Mouse (Mus musculus) activated CD4-positive, CD25-positive, alpha-beta regulatory T cell, adult 4 months (primary cell): ENCODE results near the gene Olfr473. TPM values are rescaled to one million over a fixed set of nuclear protein-coding genes. Genes with fewer than 3 reads are reported as not detected.
"Not testable (repeated sequence)": the region's sequence is repeated elsewhere in the genome, so short reads cannot be mapped to it uniquely, and the experiment has no call there.

Experiments used
- ATAC-seq: one replicate; pipeline ENCODE4 v1.8.0; 2017
- polyA plus RNA-seq, 2 experiments: library from polyadenylated mRNA; unstranded; fragments of 100-300 nt; shearing (Covaris generic); gene quantifications; one replicate each; pipeline ENCODE4 v1.2.1; 2017

Olfr473 gene
- not detected for polyA plus RNA-seq

DNA sequence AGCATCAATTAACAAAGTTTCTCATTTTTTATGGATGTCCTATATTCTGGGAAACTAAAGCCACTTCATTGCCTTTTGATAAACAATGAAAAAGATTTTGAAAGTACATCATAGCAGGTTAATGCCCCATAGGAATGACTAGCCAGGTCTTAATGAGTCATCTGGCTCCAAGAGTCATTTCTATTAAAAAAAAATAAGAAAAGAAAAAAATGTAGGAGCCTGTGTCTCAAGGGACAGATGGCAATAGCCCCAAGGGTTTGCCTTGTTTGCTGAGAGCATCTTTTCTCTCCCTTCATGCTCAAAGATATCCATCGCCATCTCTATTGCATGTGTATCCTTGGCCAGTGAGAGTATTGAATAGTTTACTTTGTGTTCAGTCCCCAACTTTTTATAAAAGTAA lies at the start of gene Olfr473:
Gene Olfr473, plus strand, starts transcription at position 301 of the 400 bp plus-strand sequence.
- no peak for ATAC-seq

GRCm38 (mm10) chr7:107897602-107898001 lies 32.6 kb upstream of the Olfr473 start, which contains the start of gene Olfr472:
TSS of gene Olfr472 (plus strand) at chr7:107897902.
- ATAC-seq = no peak

DNA sequence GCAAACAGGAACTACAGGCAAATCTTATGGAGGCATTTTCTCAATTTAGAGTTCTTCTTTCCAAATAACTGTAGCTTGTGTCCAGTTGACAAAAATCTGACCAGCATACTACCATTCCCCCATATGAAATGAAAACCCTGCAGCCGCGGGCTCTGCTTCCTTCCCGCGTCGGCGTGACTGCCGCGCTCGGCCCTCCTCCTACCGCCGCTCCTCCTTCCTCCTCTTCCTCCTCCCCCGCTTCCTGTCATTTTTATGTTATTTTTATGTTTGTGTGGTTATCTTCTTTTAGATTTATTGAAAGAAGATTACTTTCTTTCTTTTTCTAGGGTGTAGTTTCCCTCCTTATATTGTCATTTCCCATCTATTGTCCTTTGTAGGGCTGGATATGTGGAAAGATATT lies 22.3 kb downstream of the Olfr473 start:
- not testable (repeated sequence) for ATAC-seq

- no peak for ATAC-seq
Observed at GRCm38 (mm10) chr7:107954343-107954742, 24.1 kb downstream of the Olfr473 start, which contains the start of gene Olfr474. TSS of gene Olfr474 (plus strand) at chr7:107954643.

- no peak for ATAC-seq
Observed at GRCm38 (mm10) chr7:107964503-107964902, 34.3 kb downstream of the Olfr473 start, which contains the start of gene Olfr476. TSS of gene Olfr476 (plus strand) at chr7:107964803.

Other genes starting within 250 kb of the Olfr473 start
- not detected for gene Cyb5r2, start 172.4 kb upstream of the Olfr473 start, polyA plus RNA-seq
- gene Ovch2, start 129.2 kb upstream of the Olfr473 start, polyA plus RNA-seq = not detected
- not detected for gene Olfr467, start 118.2 kb upstream of the Olfr473 start, polyA plus RNA-seq
- not detected for gene Olfr469, start 104.9 kb upstream of the Olfr473 start, polyA plus RNA-seq
- not detected for gene Olfr470, start 83.0 kb upstream of the Olfr473 start, polyA plus RNA-seq
- under 1 TPM in 1 of 2 experiments, not detected in 1; 0.16 TPM for gene Olfr472, start 32.5 kb upstream of the Olfr473 start, polyA plus RNA-seq
- gene Olfr474, start 24.2 kb downstream of the Olfr473 start, polyA plus RNA-seq = not detected
- gene Olfr476, start 34.4 kb downstream of the Olfr473 start, polyA plus RNA-seq = not detected
- not detected for gene Olfr477, start 56.2 kb downstream of the Olfr473 start, polyA plus RNA-seq
- not detected for gene Olfr478, start 103.5 kb downstream of the Olfr473 start, polyA plus RNA-seq
- gene Olfr479, start 120.2 kb downstream of the Olfr473 start, polyA plus RNA-seq = not detected
- not detected for gene Olfr480, start 136.9 kb downstream of the Olfr473 start, polyA plus RNA-seq
- gene Olfr481, start 149.4 kb downstream of the Olfr473 start, polyA plus RNA-seq = under 1 TPM in 1 of 2 experiments, not detected in 1; 0.28 TPM
- gene Olfr482, start 167.1 kb downstream of the Olfr473 start, polyA plus RNA-seq = not detected
- gene Olfr483, start 170.4 kb downstream of the Olfr473 start, polyA plus RNA-seq = under 1 TPM in 1 of 2 experiments, not detected in 1; 0.12 TPM
- gene Olfr484, start 197.0 kb downstream of the Olfr473 start, polyA plus RNA-seq = not detected
- not detected for gene Olfr485, start 229.4 kb downstream of the Olfr473 start, polyA plus RNA-seq
- not detected for gene Olfr486, start 242.3 kb downstream of the Olfr473 start, polyA plus RNA-seq